Mouse (Mus musculus): ENCODE results near the gene Fopnl. TPM values are rescaled to one million over a fixed set of nuclear protein-coding genes. Genes with fewer than 3 reads are reported as not detected.

The Fopnl gene
- polyA plus RNA-seq (2012; rRNA removed), result 73.1 and 79.8 TPM in 2 replicates

GRCm38 (mm10) chr16:14316884-14317876, at the start of gene Fopnl:
Fopnl (minus strand) TSS chr16:14317405.
- peaks cover 1% of the 10 kb centered on the region; the same call in 1 of the 2 replicates for H3K4me1 ChIP-seq (ENCODE audit: control insufficient read depth, insufficient read depth, low read length)
- peak within 1 kb of the TSS; percentile 93 for H3K4me3 ChIP-seq (ENCODE audit: insufficient read depth, low read length)
- peak within 1 kb of the TSS; percentile 61 for H3K27ac ChIP-seq (ENCODE audit: insufficient read depth, low read length)
- peak; percentile 90 for TF ChIP-seq POLR2A (IDR thresholded peaks at IDR 0.05; ENCODE audit: extremely low read depth, insufficient read depth, low read length)
- no peak for TF ChIP-seq CTCF (IDR thresholded peaks at IDR 0.05; ENCODE audit: extremely low read depth, insufficient read depth, low read length)

- Histone ChIP-seq H3K27ac (ENCODE audit: insufficient read depth, low read length) (no peak overlapping the region), H3K4me3 (ENCODE audit: insufficient read depth, low read length) (no peak overlapping the region)
- TF ChIP-seq POLR2A (IDR thresholded peaks at IDR 0.05; ENCODE audit: extremely low read depth, insufficient read depth, low read length) (no peak), CTCF (IDR thresholded peaks at IDR 0.05; ENCODE audit: extremely low read depth, insufficient read depth, low read length) (no peak)
These were observed 48.8 kb upstream of the Fopnl start for GRCm38 (mm10) chr16:14366017-14366416.

GRCm38 (mm10) chr16:14365457-14365856, 48.3 kb upstream of the Fopnl start:
- TF ChIP-seq CTCF (IDR thresholded peaks at IDR 0.05; ENCODE audit: extremely low read depth, insufficient read depth, low read length) (no peak), POLR2A (IDR thresholded peaks at IDR 0.05; ENCODE audit: extremely low read depth, insufficient read depth, low read length) (no peak)
- Histone ChIP-seq H3K27ac (ENCODE audit: insufficient read depth, low read length) (no peak overlapping the region), H3K4me3 (ENCODE audit: insufficient read depth, low read length) (no peak overlapping the region), H3K4me1 (ENCODE audit: control insufficient read depth, insufficient read depth, low read length) (no peaks in the 10 kb centered on the region; the same call in 1 of the 2 replicates)

More at GRCm38 (mm10) chr16:14366017-14366416, 48.8 kb upstream of the Fopnl start:
- no peaks in the 10 kb centered on the region; the same call in 1 of the 2 replicates for H3K4me1 ChIP-seq (ENCODE audit: control insufficient read depth, insufficient read depth, low read length)

- TF ChIP-seq POLR2A (IDR thresholded peaks at IDR 0.05; ENCODE audit: extremely low read depth, insufficient read depth, low read length) (no peak), CTCF (IDR thresholded peaks at IDR 0.05; ENCODE audit: extremely low read depth, insufficient read depth, low read length) (no peak)
- H3K4me3 ChIP-seq (ENCODE audit: insufficient read depth, low read length), result no peak overlapping the region
- no peak overlapping the region for H3K27ac ChIP-seq (ENCODE audit: insufficient read depth, low read length)
- H3K4me1 ChIP-seq (ENCODE audit: control insufficient read depth, insufficient read depth, low read length), result no peaks in the 10 kb centered on the region; the same call in 1 of the 2 replicates
These were observed 46.9 kb upstream of the Fopnl start for GRCm38 (mm10) chr16:14364066-14364465.

- no peaks in the 10 kb centered on the region; the same call in 1 of the 2 replicates for H3K4me1 ChIP-seq (ENCODE audit: control insufficient read depth, insufficient read depth, low read length)
- H3K27ac ChIP-seq (ENCODE audit: insufficient read depth, low read length), result no peak overlapping the region
- TF ChIP-seq POLR2A (IDR thresholded peaks at IDR 0.05; ENCODE audit: extremely low read depth, insufficient read depth, low read length) (no peak), CTCF (IDR thresholded peaks at IDR 0.05; ENCODE audit: extremely low read depth, insufficient read depth, low read length) (no peak)
- H3K4me3 ChIP-seq (ENCODE audit: insufficient read depth, low read length), result no peak overlapping the region
These were observed 46.3 kb upstream of the Fopnl start for GRCm38 (mm10) chr16:14363496-14363895.

- no peak overlapping the region for H3K27ac ChIP-seq (ENCODE audit: insufficient read depth, low read length)
These were observed 45.1 kb upstream of the Fopnl start for GRCm38 (mm10) chr16:14362099-14362820.

GRCm38 (mm10) chr16:14361362-14362098, 44.3 kb upstream of the Fopnl start, which contains the start of gene Abcc1:
Abcc1 (plus strand) TSS chr16:14361558.
- Histone ChIP-seq H3K4me3 (ENCODE audit: insufficient read depth, low read length) (peak within 1 kb of the TSS; percentile 92), H3K27ac (ENCODE audit: insufficient read depth, low read length) (peak within 1 kb of the TSS; percentile 98), H3K4me1 (ENCODE audit: control insufficient read depth, insufficient read depth, low read length) (no peaks in the 10 kb centered on the region; the same call in 1 of the 2 replicates)
- TF ChIP-seq POLR2A (IDR thresholded peaks at IDR 0.05; ENCODE audit: extremely low read depth, insufficient read depth, low read length), result peak; percentile 34; the same call in 1 of the 2 replicates
- TF ChIP-seq CTCF (IDR thresholded peaks at IDR 0.05; ENCODE audit: extremely low read depth, insufficient read depth, low read length), result no peak

More at GRCm38 (mm10) chr16:14362099-14362820, 45.1 kb upstream of the Fopnl start:
- no peaks in the 10 kb centered on the region; the same call in 1 of the 2 replicates for H3K4me1 ChIP-seq (ENCODE audit: control insufficient read depth, insufficient read depth, low read length)
- H3K4me3 ChIP-seq (ENCODE audit: insufficient read depth, low read length), result peak overlapping the region; percentile 92
- TF ChIP-seq POLR2A (IDR thresholded peaks at IDR 0.05; ENCODE audit: extremely low read depth, insufficient read depth, low read length) (no peak), CTCF (IDR thresholded peaks at IDR 0.05; ENCODE audit: extremely low read depth, insufficient read depth, low read length) (no peak)

GRCm38 (mm10) chr16:14360931-14361330, 43.7 kb upstream of the Fopnl start:
- TF ChIP-seq CTCF (IDR thresholded peaks at IDR 0.05; ENCODE audit: extremely low read depth, insufficient read depth, low read length) (no peak), POLR2A (IDR thresholded peaks at IDR 0.05; ENCODE audit: extremely low read depth, insufficient read depth, low read length) (no peak)
- H3K4me1 ChIP-seq (ENCODE audit: control insufficient read depth, insufficient read depth, low read length), result no peaks in the 10 kb centered on the region; the same call in 1 of the 2 replicates
- H3K27ac ChIP-seq (ENCODE audit: insufficient read depth, low read length), result peak overlapping the region; percentile 98; the same call in 1 of the 2 replicates
- H3K4me3 ChIP-seq (ENCODE audit: insufficient read depth, low read length), result peak overlapping the region; percentile 92

Measured in cortical plate, adult 2 months (tissue).